18 mouse cellular contexts compared by ENCODE assay signal in genomic region chr2:69222815-69223214, GRCm38 (mm10). TPM values are rescaled to one million over a fixed set of nuclear protein-coding genes. Genes with fewer than 3 reads are reported as not detected.
"Had no signal": no experiment of that assay in that cellular context is flagged by ENCODE, and none has a peak within 500 bp of the region (broad histone marks: within the 10 kb centered on the region; RNA-seq: fewer than 3 reads in every experiment).

No protein-coding gene starts in this region.

- H3K27me3 ChIP-seq: lung, embryonic 15.5 days; midbrain, embryonic 13.5 days; midbrain, embryonic 15.5 days; neural tube, embryonic 12.5 days; stomach, embryonic 15.5 days had no signal

- H3K36me3 ChIP-seq: lung, embryonic 15.5 days; midbrain, embryonic 13.5 days; midbrain, embryonic 15.5 days; neural tube, embryonic 12.5 days; stomach, embryonic 15.5 days had no signal

- H3K27ac ChIP-seq: lung, embryonic 15.5 days; macrophage; midbrain, embryonic 13.5 days; midbrain, embryonic 15.5 days; neural tube, embryonic 12.5 days; stomach, embryonic 15.5 days; stomach, postnatal 0 days had no signal

- DNase-seq: lung, postnatal 14 days; lung, postnatal 36 days; right cerebral cortex, postnatal 14 days; thymus, adult 2 months; thymus, postnatal 25 days; thymus, postnatal 4 days had no signal

- H3K9ac ChIP-seq: lung, embryonic 15.5 days; midbrain, embryonic 13.5 days; midbrain, embryonic 15.5 days; neural tube, embryonic 12.5 days; stomach, embryonic 15.5 days had no signal

- H3K4me1 ChIP-seq: lung, embryonic 15.5 days; megakaryocyte, embryonic 14.5 days; midbrain, embryonic 13.5 days; midbrain, embryonic 15.5 days; neural tube, embryonic 12.5 days; stomach, embryonic 15.5 days had no signal

- ATAC-seq: lung, postnatal 0 days; midbrain, embryonic 13.5 days; midbrain, embryonic 15.5 days had no signal

- H3K9me3 ChIP-seq: lung, embryonic 15.5 days; megakaryocyte, embryonic 14.5 days; midbrain, embryonic 13.5 days; midbrain, embryonic 15.5 days; neural tube, embryonic 12.5 days; stomach, embryonic 15.5 days had no signal

- H3K4me3 ChIP-seq: lung, embryonic 15.5 days; megakaryocyte, embryonic 14.5 days; midbrain, embryonic 13.5 days; midbrain, embryonic 15.5 days; neural tube, embryonic 12.5 days; stomach, embryonic 15.5 days had no signal

- H3K4me2 ChIP-seq: lung, embryonic 15.5 days; midbrain, embryonic 11.5 days; midbrain, embryonic 13.5 days; midbrain, embryonic 15.5 days; neural tube, embryonic 12.5 days; stomach, embryonic 15.5 days had no signal

RNA-seq across cellular contexts. Expression of gene G6pc2, which starts 11.9 kb away (rescaled TPM):
- polyA plus RNA-seq: lung, embryonic 15.5 days; lung, postnatal 0 days; macrophage; midbrain, embryonic 11.5 days; midbrain, embryonic 13.5 days; midbrain, embryonic 15.5 days; spleen, adult 2 months; stomach, postnatal 0 days; thymus, adult 2 months; urinary bladder, adult 2 months had no signal
